Mouse (Mus musculus) frontal cortex, postnatal 10 days (tissue): ENCODE data around the gene Zfp820.
A peak's percentile ranks its signal among the peaks of the same experiment; 100 is the strongest.
"Not testable (repeated sequence)": the region's sequence is repeated elsewhere in the genome, so short reads cannot be mapped to it uniquely, and the experiment has no call there.

ENCODE experiments used
- DNase-seq, 2 experiments: peaks; one replicate each; pipeline ENCODE4 v3.0.0; 2022; ENCODE audit warnings: low spot score in 2 of 2, mixed read lengths in 1 of 2

The Zfp820 gene

GRCm38 (mm10) chr17:21845545-21846321 is at the start of gene Zfp820:
Zfp820 (minus strand) TSS chr17:21845772.
- DNase-seq, result peak; percentile 20 to 58

GRCm38 (mm10) chr17:21871256-21871655 is 25.7 kb upstream of the Zfp820 start:
- DNase-seq, result no peak

- DNase-seq, result not testable (repeated sequence)
Measured at GRCm38 (mm10) chr17:21846322-21846582, 680 bp upstream of the Zfp820 start.

GRCm38 (mm10) chr17:21838510-21838909 is 7.1 kb downstream of the Zfp820 start:
- no peak for DNase-seq

GRCm38 (mm10) chr17:21801373-21801772 is 44.2 kb downstream of the Zfp820 start:
- not testable (repeated sequence) for DNase-seq

GRCm38 (mm10) chr17:21792256-21792655 is 53.3 kb downstream of the Zfp820 start:
- DNase-seq, result no peak

GRCm38 (mm10) chr17:21770336-21770735 is 75.2 kb downstream of the Zfp820 start:
- no peak for DNase-seq
